Mouse (Mus musculus) liver, embryonic 14 days (tissue): ENCODE data around the gene Msmp. TPM values are rescaled to one million over a fixed set of nuclear protein-coding genes. Genes with fewer than 3 reads are reported as not detected.

Source experiments
- polyA plus RNA-seq: library from polyadenylated mRNA; depleted of rRNA; stranded (reverse); fragments of >200 nt; gene quantifications from 2 replicates; pipeline ENCODE4 v1.2.3, GENCODE M21; 2012; rRNA removed

The Msmp gene
- polyA plus RNA-seq = not detected in 2 replicates

DNA sequence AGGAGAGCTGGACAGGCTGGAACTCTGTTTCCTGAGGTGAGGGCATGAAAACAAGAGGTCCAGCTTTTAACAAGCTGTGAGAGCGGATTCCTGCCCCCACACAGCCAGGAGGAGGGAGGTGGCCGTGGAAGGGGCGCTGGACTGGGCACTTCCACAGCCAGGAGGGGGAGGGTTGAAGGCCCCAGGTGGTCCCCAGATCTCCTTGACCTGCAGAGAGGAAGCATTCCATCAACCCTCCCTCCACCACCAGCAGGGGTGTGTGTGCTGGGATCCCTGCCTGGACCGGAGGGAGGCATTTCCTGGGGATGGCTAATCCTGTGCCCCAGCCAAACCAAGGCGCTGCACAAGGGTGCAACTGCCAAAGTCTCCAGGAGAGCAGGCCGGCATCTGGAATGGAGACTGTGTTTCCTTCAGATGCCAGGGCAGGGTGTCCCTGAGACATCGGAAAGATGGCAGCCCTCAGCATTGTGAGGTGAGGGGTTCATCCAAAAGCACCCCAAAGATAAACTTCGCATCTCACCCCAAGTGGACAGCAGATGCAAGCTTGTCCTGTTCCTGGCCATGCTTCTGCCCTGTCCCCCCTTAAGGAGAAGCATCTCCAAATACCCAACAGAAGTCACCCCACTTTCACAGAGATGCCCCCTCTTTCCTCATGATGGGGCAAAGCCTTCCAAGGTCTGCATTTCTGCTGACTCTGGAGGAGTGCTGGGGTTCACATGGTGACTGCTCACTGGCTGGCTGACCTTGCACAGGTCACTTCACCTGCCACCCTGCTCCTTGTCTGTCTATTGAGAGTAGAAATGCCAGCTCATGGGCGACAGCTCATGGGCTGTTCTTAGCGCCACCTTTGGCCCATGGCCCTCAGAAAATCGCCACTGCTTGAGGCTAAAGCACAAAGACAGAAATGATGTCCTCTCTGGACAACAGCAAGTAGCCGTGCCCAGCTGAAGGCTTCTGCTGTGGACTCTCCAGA is at the start of gene Msmp:
Msmp (minus strand) TSS at position 51 of the 973 bp plus-strand sequence.

DNA sequence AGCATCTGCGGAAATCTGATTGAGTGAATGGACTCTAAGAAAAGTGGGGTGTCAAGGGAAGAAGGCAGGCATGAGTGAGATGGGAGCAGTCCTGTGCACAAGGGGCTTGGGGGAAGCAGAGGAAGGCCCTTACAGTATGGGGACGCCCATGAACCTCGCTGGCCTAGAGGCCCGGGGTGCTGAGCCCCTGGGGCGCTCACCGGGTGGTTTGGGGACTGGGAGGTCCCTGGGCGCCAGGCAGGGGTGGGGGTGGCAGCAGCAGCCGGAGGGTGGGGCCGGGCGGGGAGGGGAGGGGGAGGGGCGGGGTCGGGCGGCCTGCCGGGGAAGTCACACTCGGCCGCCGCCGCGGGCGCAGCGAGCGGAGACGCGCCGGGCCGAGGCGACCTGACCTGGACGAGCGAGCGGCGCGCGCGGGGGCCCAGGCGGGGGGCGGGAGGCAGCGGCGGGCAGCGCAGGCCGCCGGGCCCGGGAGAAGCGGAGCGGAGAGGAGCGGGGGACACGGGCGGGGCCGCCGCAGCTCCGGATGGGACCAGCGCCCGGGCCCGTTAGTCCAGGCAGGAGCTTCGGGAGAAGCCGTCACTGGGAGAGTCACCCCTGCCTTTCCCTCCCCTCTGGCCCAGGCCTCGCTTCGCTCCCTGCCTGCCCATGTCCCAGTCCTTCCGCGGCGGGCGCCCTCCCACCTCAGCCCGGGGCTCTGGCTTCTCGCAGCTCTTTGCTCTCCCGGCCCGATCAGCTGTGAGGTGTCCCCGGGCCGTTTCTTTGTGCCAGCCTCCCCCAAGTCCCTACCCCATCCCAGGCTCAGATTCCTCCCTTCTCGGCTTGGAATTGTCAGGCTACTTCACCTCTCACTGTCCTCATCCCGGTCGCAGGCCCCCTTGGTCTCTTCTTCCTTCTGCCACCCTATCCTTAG is 47.0 kb upstream of the Msmp start, which contains the start of gene Npr2:
Npr2 (plus strand) TSS at position 890 of the 910 bp plus-strand sequence.

DNA sequence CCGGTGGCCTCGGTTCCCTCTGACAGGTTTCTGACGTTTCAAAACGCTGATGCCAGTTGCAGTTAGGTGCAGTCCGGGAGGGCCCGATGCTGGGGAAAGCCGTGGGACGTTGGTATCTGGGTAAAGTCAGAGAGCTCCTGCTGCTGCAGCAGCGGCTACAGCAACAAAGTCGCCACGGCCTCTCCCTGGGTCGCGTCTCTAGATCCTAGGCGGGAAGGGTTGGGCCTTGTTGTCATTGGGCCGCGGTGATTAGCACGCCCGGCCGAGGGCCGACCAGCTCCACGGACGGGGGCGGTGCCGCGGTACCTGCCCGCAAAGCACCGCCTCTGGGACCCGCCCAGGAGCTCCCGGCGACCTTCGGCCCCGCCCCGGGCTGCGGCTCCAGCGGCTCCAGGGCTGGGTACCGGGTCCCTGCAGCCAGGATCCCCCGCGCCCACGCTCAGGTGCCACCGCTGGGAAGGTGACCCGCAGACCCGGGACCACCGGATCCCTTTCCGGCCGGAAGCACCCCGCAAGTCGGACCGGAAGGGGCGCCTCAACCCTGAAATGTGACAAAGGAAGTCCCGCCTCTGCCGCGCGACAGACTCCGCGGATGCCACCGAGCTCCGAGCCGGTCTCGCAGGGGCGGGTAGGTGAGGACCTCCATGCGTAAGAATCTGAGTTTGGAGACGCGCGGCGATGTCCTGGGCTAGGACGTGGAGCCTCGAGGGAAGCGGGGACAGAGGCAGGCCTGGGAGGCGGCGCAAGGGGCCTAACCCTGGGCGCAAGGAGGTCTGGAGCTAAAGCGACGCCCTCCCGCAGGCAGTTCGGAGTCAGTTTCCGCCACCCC is 5.7 kb downstream of the Msmp start, which contains the start of the genes Rgp1 and Gba2:
Rgp1 (plus strand) TSS at position 340 of the 829 bp plus-strand sequence.
Gba2 (minus strand) TSS at position 498 of the 829 bp plus-strand sequence.

DNA sequence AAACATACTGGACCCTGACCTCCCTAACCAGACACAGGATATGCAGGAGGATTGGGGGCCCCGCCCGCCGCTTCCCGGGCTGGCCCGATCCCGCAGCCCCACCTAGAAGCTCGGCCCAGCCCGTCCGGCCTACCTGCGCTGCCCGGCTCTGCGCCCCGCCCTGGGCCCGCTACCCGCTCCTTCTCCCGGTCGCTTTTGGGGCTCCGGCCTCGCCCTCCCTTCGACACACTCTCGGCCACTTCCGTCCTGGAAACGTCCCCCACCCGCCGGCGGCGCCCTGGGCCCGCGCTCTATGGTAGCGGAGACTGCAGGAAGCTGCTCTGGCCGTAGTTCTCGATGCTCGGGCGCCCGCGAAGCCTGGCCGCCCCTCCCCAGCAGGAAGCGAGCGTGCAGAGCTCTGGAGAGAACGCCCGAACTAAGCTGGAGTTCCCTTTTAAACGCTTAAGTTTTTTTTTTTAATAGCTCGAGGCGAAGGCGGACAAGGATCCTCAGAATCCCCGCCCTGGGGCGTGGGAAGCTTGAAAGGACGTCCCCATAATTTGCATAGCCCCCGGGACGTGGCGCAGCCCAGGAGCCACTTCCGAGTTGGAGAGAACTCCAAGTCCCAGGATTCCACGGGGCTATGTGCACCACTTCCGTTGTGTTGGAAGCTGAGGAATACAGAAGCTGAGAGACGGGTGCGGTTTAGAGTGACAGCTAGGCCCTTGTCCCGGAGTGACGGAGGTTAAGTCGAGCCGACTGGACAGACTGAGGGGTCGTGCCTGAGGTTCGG is 22.1 kb downstream of the Msmp start, which contains the start of the genes Creb3 and Tln1:
Creb3 (plus strand) TSS at position 336 of the 772 bp plus-strand sequence.
Tln1 (minus strand) TSS at position 695 of the 772 bp plus-strand sequence.

Other genes with a start within 250 kb of the Msmp start
- 0.39 and 0.45 TPM in 2 replicates for gene Rusc2, start 202.5 kb downstream of the Msmp start, polyA plus RNA-seq
- 0.02 TPM in 1 of 2 replicates, not detected in the other for gene Fam166b, start 155.4 kb downstream of the Msmp start, polyA plus RNA-seq
- gene Tesk1, start 142.6 kb downstream of the Msmp start, polyA plus RNA-seq = 2.4 and 2.7 TPM in 2 replicates
- gene Cd72, start 129.9 kb downstream of the Msmp start, polyA plus RNA-seq = 0.20 and 0.38 TPM in 2 replicates
- 0.06 TPM in 1 of 2 replicates, not detected in the other for gene Sit1, start 100.8 kb downstream of the Msmp start, polyA plus RNA-seq
- 32.7 and 38.7 TPM in 2 replicates for gene Ccdc107, start 91.6 kb downstream of the Msmp start, polyA plus RNA-seq
- gene Arhgef39, start 84.8 kb downstream of the Msmp start, polyA plus RNA-seq = 33.9 and 38.3 TPM in 2 replicates
- 0.53 and 0.58 TPM in 2 replicates for gene Car9, start 77.5 kb downstream of the Msmp start, polyA plus RNA-seq
- 9.7 and 20.6 TPM in 2 replicates for gene Tpm2, start 60.7 kb downstream of the Msmp start, polyA plus RNA-seq
- gene Creb3, start 22.2 kb downstream of the Msmp start, polyA plus RNA-seq = 10.3 and 12.2 TPM in 2 replicates
- gene Tln1, start 21.8 kb downstream of the Msmp start, polyA plus RNA-seq = 27.3 and 31.5 TPM in 2 replicates
- 13.7 and 16.2 TPM in 2 replicates for gene Rgp1, start 5.8 kb downstream of the Msmp start, polyA plus RNA-seq
- gene Gba2, start 5.6 kb downstream of the Msmp start, polyA plus RNA-seq = 11.1 and 12.8 TPM in 2 replicates
- 1.5 and 1.9 TPM in 2 replicates for gene Npr2, start 47.4 kb upstream of the Msmp start, polyA plus RNA-seq
- gene Spag8, start 69.1 kb upstream of the Msmp start, polyA plus RNA-seq = 0.12 and 0.27 TPM in 2 replicates
- gene Hint2, start 72.0 kb upstream of the Msmp start, polyA plus RNA-seq = 28.3 and 30.4 TPM in 2 replicates
- 0.18 and 0.26 TPM in 2 replicates for gene Tmem8b, start 84.5 kb upstream of the Msmp start, polyA plus RNA-seq
- gene Fam221b, start 84.7 kb upstream of the Msmp start, polyA plus RNA-seq = 0.02 TPM in 2 replicates
- gene Olfr70, start 116.3 kb upstream of the Msmp start, polyA plus RNA-seq = not detected in 2 replicates
- gene Olfr71, start 125.8 kb upstream of the Msmp start, polyA plus RNA-seq = not detected in 2 replicates
- gene Hrct1, start 142.7 kb upstream of the Msmp start, polyA plus RNA-seq = 0.07 and 0.10 TPM in 2 replicates
- gene Spaar, start 145.5 kb upstream of the Msmp start, polyA plus RNA-seq = 0.01 and 0.02 TPM in 2 replicates
- not detected in 2 replicates for gene Olfr159, start 186.5 kb upstream of the Msmp start, polyA plus RNA-seq
- not detected in 2 replicates for gene Olfr156, start 239.4 kb upstream of the Msmp start, polyA plus RNA-seq